Mouse (Mus musculus): Measurements from ENCODE around the gene Adamts20.

DNA sequence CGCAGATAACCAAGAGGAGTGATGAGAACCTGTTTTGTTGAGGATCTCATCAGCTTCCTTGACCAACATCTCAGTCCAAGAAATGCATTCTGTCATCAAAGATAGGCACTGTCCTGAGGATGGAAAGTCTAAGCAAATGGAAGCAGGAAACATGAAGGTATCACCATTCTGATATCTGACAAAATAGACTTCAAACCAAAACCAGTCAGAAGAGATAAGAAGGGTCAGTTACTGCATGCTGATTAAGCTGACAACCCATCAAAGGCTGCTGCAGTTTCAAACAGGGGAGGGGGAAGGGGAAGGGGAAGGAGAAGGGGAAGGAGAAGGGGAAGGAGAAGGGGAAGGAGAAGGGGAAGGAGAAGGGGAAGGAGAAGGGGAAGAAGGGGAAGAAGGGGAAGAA, 34.0 kb upstream of the Adamts20 start:
- TF ChIP-seq CTCF (IDR thresholded peaks at IDR 0.05; ENCODE audit: low read depth, low read length) (no peak), GATA1 (IDR thresholded peaks at IDR 0.05; ENCODE audit: borderline replicate concordance, low read length) (no peak), TAL1 (conservative IDR thresholded peaks at IDR 0.05; ENCODE audit: low read depth, low read length) (no peak)
